Mouse (Mus musculus): Measurements from ENCODE around the gene Akap14.

Gene Akap14

DNA sequence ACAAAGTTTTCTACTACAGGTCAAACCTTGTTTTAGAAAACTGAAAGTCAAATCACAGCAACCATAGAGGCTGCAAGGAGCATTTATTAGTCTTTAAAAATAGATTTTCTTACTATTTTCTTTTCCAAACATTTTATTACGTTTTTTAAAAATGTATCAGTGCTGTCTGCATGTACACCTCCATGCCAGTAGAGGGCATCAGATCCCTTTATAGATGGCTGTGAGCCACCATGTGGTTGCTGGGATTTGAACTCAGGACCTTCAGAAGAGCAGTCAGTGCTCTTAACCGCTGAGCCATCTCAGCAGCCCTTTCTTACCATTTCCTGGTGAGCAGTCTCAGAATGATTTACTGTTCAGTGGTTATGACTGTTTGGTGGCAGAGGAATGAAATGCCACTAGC, 64.8 kb downstream of the Akap14 start:
- DNase-seq (ENCODE audit: low spot score in 2 of 2), result no peak

Measured in spleen, postnatal 14 days (tissue).